Comparison of ENCODE assay signal across 9 mouse cellular contexts in the genomic region with DNA sequence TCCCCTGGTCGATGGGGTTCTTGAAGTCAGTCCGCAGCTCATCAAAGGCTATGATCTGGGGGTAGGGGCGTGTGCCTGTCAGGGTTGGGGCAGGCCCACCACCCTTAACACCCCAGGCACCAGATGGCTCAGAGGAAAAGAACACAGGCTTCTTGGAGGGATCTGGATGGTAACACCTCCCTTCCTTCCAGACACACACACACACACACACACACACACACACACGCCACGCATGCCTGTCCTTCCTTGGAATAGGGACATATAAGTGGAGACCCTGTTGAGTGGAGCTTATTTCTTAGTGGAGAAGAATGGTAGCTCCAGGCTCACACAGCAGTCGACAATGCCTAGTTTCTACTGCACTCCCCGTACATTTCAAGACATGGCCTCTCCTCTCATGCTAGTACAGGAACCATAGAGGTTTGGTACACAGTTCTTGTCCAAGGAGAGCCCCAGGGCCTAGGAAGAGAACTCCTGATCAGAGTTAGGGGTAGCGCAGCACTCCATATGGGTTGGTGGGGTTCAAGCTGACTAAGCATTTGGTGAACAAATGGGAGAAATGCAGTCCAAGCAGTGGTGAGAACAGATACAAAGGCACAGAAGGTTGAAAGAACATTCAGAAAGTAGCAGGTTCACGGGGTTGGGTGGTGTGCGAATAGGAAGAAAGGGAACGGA. TPM values are rescaled to one million over a fixed set of nuclear protein-coding genes. Genes with fewer than 3 reads are reported as not detected.
DNase-seq lines count a peak whose midpoint lies in the region; ATAC-seq lines count a peak whose summit lies in the region.
"Had no signal": no experiment of that assay in that cellular context is flagged by ENCODE, and none has a peak within 500 bp of the region (broad histone marks: within the 10 kb centered on the region; RNA-seq: fewer than 3 reads in every experiment).

No protein-coding gene starts in this region.

- peak; percentile 21 for ATAC-seq in intestine, embryonic 15.5 days
- ATAC-seq in intestine, embryonic 16.5 days: no peak; the same call in 1 of the 2 replicates
- ATAC-seq in forebrain, embryonic 15.5 days (replicated peaks): peak; percentile 36; the same call in 1 of the 2 replicates
- no peak for ATAC-seq in frontal cortex, adult (ENCODE audit: low TSS enrichment)

- DNase-seq in NIH3T3 (ENCODE audit: low read depth): peak; percentile 22
- peak; percentile 35 for DNase-seq in midbrain, embryonic 10.5 days (ENCODE audit: low spot score)
- no peak for DNase-seq in frontal cortex, postnatal 10 days (ENCODE audit: low spot score in 2 of 2)
- DNase-seq in gastrocnemius, postnatal 10 days: no peak

- no peak overlapping the region for H3K4me3 ChIP-seq in intestine, embryonic 15.5 days (replicated peaks)
- H3K4me3 ChIP-seq in intestine, embryonic 16.5 days (ENCODE audit: low read length): no peak overlapping the region
- H3K4me3 ChIP-seq in forebrain, embryonic 15.5 days: peak overlapping the region; percentile 94
- peak overlapping the region; percentile 80 for H3K4me3 ChIP-seq in midbrain, embryonic 10.5 days
- H3K4me3 ChIP-seq: stomach, embryonic 15.5 days had no signal

- H3K9me3 ChIP-seq in intestine, embryonic 15.5 days: no peaks in the 10 kb centered on the region
- H3K9me3 ChIP-seq in intestine, embryonic 16.5 days (ENCODE audit: control insufficient read depth, low read length): no peaks in the 10 kb centered on the region
- H3K9me3 ChIP-seq in forebrain, embryonic 15.5 days: no peaks in the 10 kb centered on the region
- no peaks in the 10 kb centered on the region for H3K9me3 ChIP-seq in midbrain, embryonic 10.5 days (replicated peaks)
- H3K9me3 ChIP-seq: stomach, embryonic 15.5 days had no signal

- peak overlapping the region; percentile 19; the same call in 1 of the 2 replicates for H3K4me2 ChIP-seq in intestine, embryonic 15.5 days (replicated peaks)
- no peak overlapping the region for H3K4me2 ChIP-seq in intestine, embryonic 16.5 days (ENCODE audit: low read depth, low read length)
- peak overlapping the region; percentile 85 for H3K4me2 ChIP-seq in forebrain, embryonic 15.5 days (replicated peaks)
- H3K4me2 ChIP-seq: stomach, embryonic 15.5 days had no signal

- no peak overlapping the region for H3K27ac ChIP-seq in intestine, embryonic 15.5 days
- H3K27ac ChIP-seq in intestine, embryonic 16.5 days (ENCODE audit: low read length): no peak overlapping the region
- H3K27ac ChIP-seq in forebrain, embryonic 15.5 days (replicated peaks): peak overlapping the region; percentile 95
- H3K27ac ChIP-seq in midbrain, embryonic 10.5 days (replicated peaks): peak overlapping the region; percentile 39
- H3K27ac ChIP-seq: stomach, embryonic 15.5 days had no signal

- no peaks in the 10 kb centered on the region for H3K27me3 ChIP-seq in intestine, embryonic 15.5 days (replicated peaks)
- H3K27me3 ChIP-seq in intestine, embryonic 16.5 days (replicated peaks; ENCODE audit: control insufficient read depth, insufficient read depth, low read length): no peaks in the 10 kb centered on the region
- H3K27me3 ChIP-seq in forebrain, embryonic 15.5 days: no peaks in the 10 kb centered on the region
- H3K27me3 ChIP-seq in midbrain, embryonic 10.5 days (ENCODE audit: low read depth, poor library complexity, severe bottlenecking): peaks cover 13% of the 10 kb centered on the region
- H3K27me3 ChIP-seq: stomach, embryonic 15.5 days had no signal

- H3K4me1 ChIP-seq in intestine, embryonic 15.5 days (replicated peaks): peaks cover 36% of the 10 kb centered on the region
- peaks cover 27% of the 10 kb centered on the region for H3K4me1 ChIP-seq in intestine, embryonic 16.5 days (ENCODE audit: control insufficient read depth, insufficient read depth, low read length)
- peaks cover 62% of the 10 kb centered on the region for H3K4me1 ChIP-seq in forebrain, embryonic 15.5 days
- H3K4me1 ChIP-seq in midbrain, embryonic 10.5 days: peaks cover 68% of the 10 kb centered on the region

- WGBS in intestine, embryonic 15.5 days: 47% methylated on average over 11 of the region's 11 CpGs
- WGBS in intestine, embryonic 16.5 days: 43% methylated on average over 11 of the region's 11 CpGs
- 27% methylated on average over 11 of the region's 11 CpGs for WGBS in forebrain, embryonic 15.5 days
- 41% methylated on average over 11 of the region's 11 CpGs for WGBS in midbrain, embryonic 10.5 days

- H3K9ac ChIP-seq in intestine, embryonic 15.5 days: no peak overlapping the region
- no peak overlapping the region for H3K9ac ChIP-seq in intestine, embryonic 16.5 days (ENCODE audit: low read depth, low read length)
- peak overlapping the region; percentile 99; the same call in 1 of the 2 replicates for H3K9ac ChIP-seq in forebrain, embryonic 15.5 days (replicated peaks)
- H3K9ac ChIP-seq: stomach, embryonic 15.5 days had no signal

- H3K36me3 ChIP-seq in intestine, embryonic 15.5 days: peaks cover 36% of the 10 kb centered on the region
- peaks cover 2% of the 10 kb centered on the region for H3K36me3 ChIP-seq in intestine, embryonic 16.5 days (ENCODE audit: control insufficient read depth, insufficient read depth, low read length)
- peaks cover 37% of the 10 kb centered on the region for H3K36me3 ChIP-seq in forebrain, embryonic 15.5 days
- peaks cover 46% of the 10 kb centered on the region for H3K36me3 ChIP-seq in midbrain, embryonic 10.5 days

RNA-seq across cellular contexts. Expression of gene Cnih2, which starts 3.4 kb away (rescaled TPM):
- polyA plus RNA-seq in intestine, embryonic 15.5 days (2015; fragmentation: Nextera tagmentation; extraction: Ambion mirVana): 12.7 and 13.4 TPM in 2 replicates
- polyA plus RNA-seq in intestine, embryonic 16.5 days (2015; fragmentation: Nextera tagmentation; extraction: Ambion mirVana): 8.1 and 8.3 TPM in 2 replicates
- 324 and 348 TPM in 2 replicates for polyA plus RNA-seq in forebrain, embryonic 15.5 days (2015; fragmentation: Nextera tagmentation; extraction: Ambion mirVana)
- 42.2 and 72.4 TPM in 2 replicates for polyA plus RNA-seq in midbrain, embryonic 10.5 days (2016; fragmentation: Nextera tagmentation; extraction: Ambion mirVana)
- under 1 TPM; 0.75 to 0.90 TPM for total RNA-seq in gastrocnemius, postnatal 10 days (2021)

RNA-seq across cellular contexts. Expression of gene Yif1a, which starts 6.5 kb away (rescaled TPM):
- 109 and 126 TPM in 2 replicates for polyA plus RNA-seq in intestine, embryonic 15.5 days (2015; fragmentation: Nextera tagmentation; extraction: Ambion mirVana)
- polyA plus RNA-seq in intestine, embryonic 16.5 days (2015; fragmentation: Nextera tagmentation; extraction: Ambion mirVana): 155 and 176 TPM in 2 replicates
- 53.0 and 54.3 TPM in 2 replicates for polyA plus RNA-seq in forebrain, embryonic 15.5 days (2015; fragmentation: Nextera tagmentation; extraction: Ambion mirVana)
- polyA plus RNA-seq in midbrain, embryonic 10.5 days (2016; fragmentation: Nextera tagmentation; extraction: Ambion mirVana): 85.1 and 90.7 TPM in 2 replicates
- 10 to 100 TPM; 46.4 to 49.3 TPM for total RNA-seq in gastrocnemius, postnatal 10 days (2021)

RNA-seq across cellular contexts. Expression of gene Tmem151a, which starts 9.6 kb away (rescaled TPM):
- 5.6 and 6.5 TPM in 2 replicates for polyA plus RNA-seq in intestine, embryonic 15.5 days (2015; fragmentation: Nextera tagmentation; extraction: Ambion mirVana)
- 4.7 and 5.1 TPM in 2 replicates for polyA plus RNA-seq in intestine, embryonic 16.5 days (2015; fragmentation: Nextera tagmentation; extraction: Ambion mirVana)
- polyA plus RNA-seq in forebrain, embryonic 15.5 days (2015; fragmentation: Nextera tagmentation; extraction: Ambion mirVana): 7.9 and 8.3 TPM in 2 replicates
- polyA plus RNA-seq in midbrain, embryonic 10.5 days (2016; fragmentation: Nextera tagmentation; extraction: Ambion mirVana): 0.97 and 1.0 TPM in 2 replicates
- total RNA-seq in gastrocnemius, postnatal 10 days (2021): under 1 TPM; 0.23 to 0.27 TPM

RNA-seq across cellular contexts. Expression of gene Rab1b, which starts 12.0 kb away (rescaled TPM):
- polyA plus RNA-seq in intestine, embryonic 15.5 days (2015; fragmentation: Nextera tagmentation; extraction: Ambion mirVana): 216 and 223 TPM in 2 replicates
- polyA plus RNA-seq in intestine, embryonic 16.5 days (2015; fragmentation: Nextera tagmentation; extraction: Ambion mirVana): 241 and 244 TPM in 2 replicates
- polyA plus RNA-seq in forebrain, embryonic 15.5 days (2015; fragmentation: Nextera tagmentation; extraction: Ambion mirVana): 243 and 248 TPM in 2 replicates
- polyA plus RNA-seq in midbrain, embryonic 10.5 days (2016; fragmentation: Nextera tagmentation; extraction: Ambion mirVana): 267 and 280 TPM in 2 replicates
- total RNA-seq in gastrocnemius, postnatal 10 days (2021): 100 to 1,000 TPM; 119 to 127 TPM

RNA-seq across cellular contexts. Expression of gene Klc2, which starts 23.5 kb away (rescaled TPM):
- polyA plus RNA-seq in intestine, embryonic 15.5 days (2015; fragmentation: Nextera tagmentation; extraction: Ambion mirVana): 12.1 and 16.6 TPM in 2 replicates
- polyA plus RNA-seq in intestine, embryonic 16.5 days (2015; fragmentation: Nextera tagmentation; extraction: Ambion mirVana): 12.7 and 13.6 TPM in 2 replicates
- 47.0 and 50.9 TPM in 2 replicates for polyA plus RNA-seq in forebrain, embryonic 15.5 days (2015; fragmentation: Nextera tagmentation; extraction: Ambion mirVana)
- 31.1 and 40.7 TPM in 2 replicates for polyA plus RNA-seq in midbrain, embryonic 10.5 days (2016; fragmentation: Nextera tagmentation; extraction: Ambion mirVana)
- total RNA-seq in gastrocnemius, postnatal 10 days (2021): 10 to 100 TPM; 27.2 to 28.7 TPM

Comparison
In these comparisons a context has a peak if more than half of its experiments do, and no peak if none do; other contexts are left out.
1. ATAC-seq: peak in intestine, embryonic 15.5 days (single experiment) and forebrain, embryonic 15.5 days (single experiment); none in intestine, embryonic 16.5 days (single experiment) and frontal cortex, adult (single experiment).
2. H3K27ac ChIP-seq: peak in forebrain, embryonic 15.5 days (single experiment) and midbrain, embryonic 10.5 days (single experiment); none in intestine, embryonic 15.5 days (single experiment) and intestine, embryonic 16.5 days (single experiment).
3. H3K4me3 ChIP-seq: peak in forebrain, embryonic 15.5 days (single experiment) and midbrain, embryonic 10.5 days (single experiment); none in intestine, embryonic 15.5 days (single experiment) and intestine, embryonic 16.5 days (single experiment).
4. DNase-seq: peak in NIH3T3 (single experiment) and midbrain, embryonic 10.5 days (single experiment); none in frontal cortex, postnatal 10 days (0 of 2) and gastrocnemius, postnatal 10 days (single experiment).